Comparison of ENCODE assay signal across 8 mouse cellular contexts in the genomic region with DNA sequence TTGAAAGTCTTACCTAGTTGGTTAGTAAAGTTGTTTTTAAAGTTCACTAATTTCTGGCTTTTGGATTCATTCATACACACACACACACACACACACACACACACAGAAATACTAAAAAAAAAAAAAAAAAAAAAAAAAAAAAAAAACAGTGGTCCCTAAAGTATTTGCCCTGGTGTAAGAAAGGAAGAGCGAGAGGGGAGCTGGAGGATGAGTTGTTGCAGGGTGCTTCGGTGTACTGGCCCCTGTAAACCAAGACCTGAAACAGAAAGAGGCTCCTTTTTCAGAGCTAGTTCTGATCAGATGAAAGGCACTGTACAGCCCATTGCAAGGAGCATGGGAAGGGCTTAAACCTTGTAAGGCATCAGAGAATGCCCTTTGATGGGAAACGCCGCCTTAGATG.
A peak's percentile ranks its signal among the peaks of the same experiment; 100 is the strongest.
DNase-seq lines count a peak whose midpoint lies in the region; ATAC-seq and TF ChIP-seq lines count a peak whose summit lies in the region.

No protein-coding gene starts in this region.

- H3K27ac ChIP-seq in gastrocnemius, adult 2 months = peak overlapping the region; percentile 96
- no peak overlapping the region for H3K27ac ChIP-seq in lung, embryonic 15.5 days
- no peak overlapping the region for H3K27ac ChIP-seq in lung, postnatal 0 days (ENCODE audit: low read length)
- H3K27ac ChIP-seq in embryonic facial prominence, embryonic 14.5 days (replicated peaks; ENCODE audit: low read depth, low read length) = no peak overlapping the region
- H3K27ac ChIP-seq in liver, embryonic 14.5 days = no peak overlapping the region

- H3K4me3 ChIP-seq in gastrocnemius, adult 2 months = peak overlapping the region; percentile 79
- no peak overlapping the region for H3K4me3 ChIP-seq in lung, embryonic 15.5 days
- no peak overlapping the region for H3K4me3 ChIP-seq in lung, postnatal 0 days (ENCODE audit: low read depth, low read length)
- peak overlapping the region; percentile 59; the same call in 1 of the 2 replicates for H3K4me3 ChIP-seq in embryonic facial prominence, embryonic 14.5 days (ENCODE audit: low read depth, low read length)
- no peak overlapping the region for H3K4me3 ChIP-seq in liver, embryonic 14.5 days (ENCODE audit: insufficient read depth in 1 of 2, low read depth in 2 of 2, low read length in 2 of 2)

- intact Hi-C loops in gastrocnemius, adult 2 months (cut with DNase I) = no loop called here

- no peak overlapping the region for H3K9ac ChIP-seq in lung, embryonic 15.5 days
- H3K9ac ChIP-seq in lung, postnatal 0 days (replicated peaks; ENCODE audit: low read depth) = no peak overlapping the region
- no peak overlapping the region for H3K9ac ChIP-seq in embryonic facial prominence, embryonic 14.5 days (ENCODE audit: low read depth, low read length)
- no peak overlapping the region for H3K9ac ChIP-seq in liver, embryonic 14.5 days (replicated peaks)

- no peak for DNase-seq in gastrocnemius, adult 2 months
- no peak for DNase-seq in gastrocnemius, postnatal 4 days (ENCODE audit: low spot score in 2 of 2)
- no peak for DNase-seq in lung, postnatal 0 days (ENCODE audit: low spot score)
- no peak for DNase-seq in embryonic facial prominence, embryonic 14.5 days (ENCODE audit: low spot score)
- no peak for DNase-seq in liver, embryonic 14.5 days (ENCODE audit: low read depth in 3 of 3, low spot score in 3 of 3)
- no peak for DNase-seq in adrenal gland, adult 2 months
- no peak for DNase-seq in urinary bladder, postnatal 14 days (ENCODE audit: low spot score)

- no peak for ATAC-seq in lung, embryonic 15.5 days (ENCODE audit: borderline replicate concordance, extremely low read depth, low FRiP score, low TSS enrichment)
- ATAC-seq in lung, postnatal 0 days = no peak
- ATAC-seq in embryonic facial prominence, embryonic 14.5 days (ENCODE audit: low read depth) = no peak
- no peak for ATAC-seq in liver, embryonic 14.5 days (ENCODE audit: insufficient read depth)

- 75% methylated on average over 4 of the region's 4 CpGs for WGBS in lung, embryonic 15.5 days
- 81% methylated on average over 4 of the region's 4 CpGs for WGBS in lung, postnatal 0 days
- 70% methylated on average over 4 of the region's 4 CpGs for WGBS in embryonic facial prominence, embryonic 14.5 days
- 70% methylated on average over 4 of the region's 4 CpGs for WGBS in liver, embryonic 14.5 days (ENCODE audit: insufficient replicate concordance)

- TF ChIP-seq CTCF in gastrocnemius, adult 2 months (IDR thresholded peaks at IDR 0.05) = no peak
- no peak for TF ChIP-seq CTCF in lung, postnatal 0 days (IDR thresholded peaks at IDR 0.05)
- no peak for TF ChIP-seq CTCF in liver, embryonic 14.5 days (IDR thresholded peaks at IDR 0.05; ENCODE audit: low read depth)

- peaks cover 12% of the 10 kb centered on the region; the same call in 1 of the 2 replicates for H3K4me1 ChIP-seq in lung, embryonic 15.5 days
- peaks cover 10% of the 10 kb centered on the region; the same call in 1 of the 2 replicates for H3K4me1 ChIP-seq in lung, postnatal 0 days (ENCODE audit: insufficient read depth, low read depth, low read length)
- H3K4me1 ChIP-seq in embryonic facial prominence, embryonic 14.5 days (ENCODE audit: control insufficient read depth, insufficient read depth, low read length) = 0 out of 2 replicates have a peak, but pooled peaks cover 4% of the 10 kb centered on the region
- peaks cover 7% of the 10 kb centered on the region in 2 experiments for H3K4me1 ChIP-seq in liver, embryonic 14.5 days (replicated peaks; ENCODE audit: control insufficient read depth in 2 of 2, insufficient read depth in 2 of 2, low read length in 1 of 2)

- H3K36me3 ChIP-seq in lung, embryonic 15.5 days = no peaks in the 10 kb centered on the region
- H3K36me3 ChIP-seq in lung, postnatal 0 days (ENCODE audit: insufficient read depth, low read length) = no peaks in the 10 kb centered on the region
- H3K36me3 ChIP-seq in embryonic facial prominence, embryonic 14.5 days (ENCODE audit: control insufficient read depth, insufficient read depth, low read length) = no peaks in the 10 kb centered on the region
- no peaks in the 10 kb centered on the region for H3K36me3 ChIP-seq in liver, embryonic 14.5 days (replicated peaks; ENCODE audit: control insufficient read depth, insufficient read depth, low read depth)

- H3K27me3 ChIP-seq in lung, embryonic 15.5 days = no peaks in the 10 kb centered on the region; the same call in 1 of the 2 replicates
- H3K27me3 ChIP-seq in lung, postnatal 0 days (replicated peaks; ENCODE audit: insufficient read depth, low read length) = no peaks in the 10 kb centered on the region
- 0 out of 2 replicates have a peak, but pooled peaks cover 4% of the 10 kb centered on the region for H3K27me3 ChIP-seq in embryonic facial prominence, embryonic 14.5 days (replicated peaks; ENCODE audit: control insufficient read depth, insufficient read depth, low read length)
- H3K27me3 ChIP-seq in liver, embryonic 14.5 days (ENCODE audit: control insufficient read depth, insufficient read depth, low read length) = no peaks in the 10 kb centered on the region

- TF ChIP-seq EP300 in lung, postnatal 0 days (IDR thresholded peaks at IDR 0.05) = no peak
- TF ChIP-seq EP300 in liver, embryonic 14.5 days (IDR thresholded peaks at IDR 0.05; ENCODE audit: low read depth) = no peak

- H3K4me2 ChIP-seq in lung, embryonic 15.5 days = peak overlapping the region; percentile 64
- no peak overlapping the region for H3K4me2 ChIP-seq in lung, postnatal 0 days (replicated peaks; ENCODE audit: low read depth, low read length)
- peak overlapping the region; percentile 56 for H3K4me2 ChIP-seq in embryonic facial prominence, embryonic 14.5 days (ENCODE audit: low read depth, low read length)
- peak overlapping the region; percentile 82 for H3K4me2 ChIP-seq in liver, embryonic 14.5 days (ENCODE audit: low read depth)

- H3K9me3 ChIP-seq in lung, embryonic 15.5 days = no peaks in the 10 kb centered on the region
- no peaks in the 10 kb centered on the region for H3K9me3 ChIP-seq in lung, postnatal 0 days (ENCODE audit: low read length)
- H3K9me3 ChIP-seq in embryonic facial prominence, embryonic 14.5 days (ENCODE audit: control insufficient read depth, low read length) = no peaks in the 10 kb centered on the region
- no peaks in the 10 kb centered on the region for H3K9me3 ChIP-seq in liver, embryonic 14.5 days (ENCODE audit: control insufficient read depth, low read length)

Comparison
In these comparisons a context has a peak if more than half of its experiments do, and no peak if none do; other contexts are left out.
1. H3K4me3 ChIP-seq: peak in gastrocnemius, adult 2 months (single experiment) and embryonic facial prominence, embryonic 14.5 days (single experiment); none in lung, embryonic 15.5 days (single experiment), lung, postnatal 0 days (single experiment) and liver, embryonic 14.5 days (0 of 2).